In genomic region chr4:137850161-137850560, GRCm38 (mm10) we compare ENCODE assay signal across 36 mouse cellular contexts. TPM values are rescaled to one million over a fixed set of nuclear protein-coding genes. Genes with fewer than 3 reads are reported as not detected.
"Had no signal": no experiment of that assay in that cellular context is flagged by ENCODE, and none has a peak within 500 bp of the region (broad histone marks: within the 10 kb centered on the region; RNA-seq: fewer than 3 reads in every experiment).

No protein-coding gene starts in this region.

- H3K9me3 ChIP-seq: heart, embryonic 10.5 days; heart, embryonic 13.5 days; heart, embryonic 15.5 days; hindbrain, embryonic 13.5 days; hindbrain, embryonic 15.5 days; kidney, embryonic 15.5 days had no signal

- H3K36me3 ChIP-seq: heart, embryonic 10.5 days; heart, embryonic 13.5 days; heart, embryonic 15.5 days; hindbrain, embryonic 10.5 days; hindbrain, embryonic 12.5 days; hindbrain, embryonic 13.5 days; hindbrain, embryonic 15.5 days; intestine, embryonic 15.5 days; kidney, embryonic 15.5 days had no signal

- H3K4me1 ChIP-seq: heart, embryonic 13.5 days; heart, embryonic 15.5 days; hindbrain, embryonic 12.5 days; hindbrain, embryonic 13.5 days; hindbrain, embryonic 15.5 days; intestine, embryonic 15.5 days had no signal

- DNase-seq: heart, postnatal 10 days; heart, postnatal 14 days; heart, postnatal 36 days; heart, postnatal 4 days; kidney, adult 11 months; kidney, adult 18-20 months; kidney, adult 2 months; kidney, adult 8-10 months; kidney, adult 9 months; kidney, postnatal 10 days; kidney, postnatal 14 days; kidney, postnatal 25 days; kidney, postnatal 36 days; kidney, postnatal 4 days; layer of hippocampus, adult 9-11 months; layer of hippocampus, postnatal 36 days had no signal

- ATAC-seq: hindbrain, embryonic 16.5 days; hindbrain, postnatal 0 days; inflammation-experienced regulatory T-cells, adult 6 months; intestine, embryonic 15.5 days; intestine, embryonic 16.5 days; intestine, postnatal 0 days had no signal

- H3K4me3 ChIP-seq: heart, embryonic 10.5 days; heart, embryonic 13.5 days; heart, embryonic 15.5 days; hindbrain, embryonic 10.5 days; hindbrain, embryonic 12.5 days; hindbrain, embryonic 13.5 days; hindbrain, embryonic 15.5 days; intestine, embryonic 15.5 days; kidney, embryonic 15.5 days; layer of hippocampus, adult 2 months; left cerebral cortex, adult 2 months had no signal

- H3K4me2 ChIP-seq: heart, embryonic 11.5 days; heart, embryonic 13.5 days; heart, embryonic 15.5 days; hindbrain, embryonic 12.5 days; hindbrain, embryonic 13.5 days; hindbrain, embryonic 14.5 days; hindbrain, embryonic 15.5 days; intestine, embryonic 15.5 days; kidney, embryonic 15.5 days had no signal

- H3K9ac ChIP-seq: heart, embryonic 13.5 days; heart, embryonic 15.5 days; hindbrain, embryonic 12.5 days; hindbrain, embryonic 13.5 days; hindbrain, embryonic 14.5 days; hindbrain, embryonic 15.5 days; intestine, embryonic 15.5 days; kidney, embryonic 15.5 days had no signal

- H3K27ac ChIP-seq: heart, embryonic 10.5 days; heart, embryonic 13.5 days; heart, embryonic 15.5 days; hindbrain, embryonic 10.5 days; hindbrain, embryonic 12.5 days; hindbrain, embryonic 13.5 days; hindbrain, embryonic 14.5 days; hindbrain, embryonic 15.5 days; hindbrain, postnatal 0 days; intestine, embryonic 15.5 days; kidney, embryonic 15.5 days; kidney, postnatal 0 days; layer of hippocampus, adult 2 months; left cerebral cortex, adult 2 months had no signal

- H3K27me3 ChIP-seq: heart, embryonic 13.5 days; heart, embryonic 15.5 days; hindbrain, embryonic 12.5 days; hindbrain, embryonic 13.5 days; hindbrain, embryonic 15.5 days; intestine, embryonic 15.5 days; kidney, embryonic 15.5 days had no signal

RNA-seq across cellular contexts. Expression of gene Alpl, which starts 54.0 kb away (rescaled TPM):
- total RNA-seq: hematopoietic stem cell, adult 5-6 weeks had no signal
